Mouse (Mus musculus) megakaryocyte, embryonic 14.5 days (primary cell): ENCODE measurements at regions not wholly inside any gene's neighbourhood (a gene's known extent, or its start where the extent isn't known, plus 50 kb on each side); places are given as distances from the start of the nearest gene placed in this dataset.

ENCODE experiments used
- FLI1 ChIP-seq: IDR thresholded peaks from 2 replicates; pipeline ENCODE4 v1.6.1; 2012; ENCODE audit warnings: low read length, inconsistent platforms, mixed read lengths
- GATA1 ChIP-seq: IDR thresholded peaks from 3 replicates; pipeline ENCODE4 v1.6.1; 2012; ENCODE audit warnings: mixed read lengths, low read length, inconsistent platforms, borderline replicate concordance

GRCm38 (mm10) chr1:157023462-157023861, 84.0 kb upstream of the Ralgps2 start:
- TF ChIP-seq FLI1 (no peak), GATA1 (no peak)
